Mouse (Mus musculus): Measurements from ENCODE around the gene Igf1. TPM values are rescaled to one million over a fixed set of nuclear protein-coding genes. Genes with fewer than 3 reads are reported as not detected.

Igf1 gene
- polyA plus RNA-seq (2011; ENCODE audit: insufficient read depth, insufficient read length, low replicate concordance, missing spikeins), result 9.8 and 21.7 TPM in 2 replicates

- TF ChIP-seq CTCF (IDR thresholded peaks at IDR 0.05; ENCODE audit: control insufficient read depth, insufficient read depth, low read length), result no peak
- no peak for TF ChIP-seq POLR2A (IDR thresholded peaks at IDR 0.05; ENCODE audit: borderline replicate concordance, control insufficient read depth, low read depth, low read length)
- 11% methylated on average over 5 of the region's 5 CpGs for WGBS
- H3K4me3 ChIP-seq (replicated peaks; ENCODE audit: control insufficient read depth, low read depth, low read length), result no peak within 1 kb of the TSS
- H3K4me1 ChIP-seq (ENCODE audit: control insufficient read depth, insufficient read depth, low read length), result no peaks in the 10 kb centered on the region; the same call in 1 of the 2 replicates
- H3K27ac ChIP-seq (ENCODE audit: control insufficient read depth, insufficient read depth, low read depth, low read length, poor library complexity), result no peak within 1 kb of the TSS
These were observed at the start of gene Igf1 for GRCm38 (mm10) chr10:87858013-87858806. TSS of gene Igf1 (plus strand) at chr10:87858265.

- no peaks in the 10 kb centered on the region for H3K4me1 ChIP-seq (ENCODE audit: control insufficient read depth, insufficient read depth, low read length)
- no peak overlapping the region for H3K4me3 ChIP-seq (replicated peaks; ENCODE audit: control insufficient read depth, low read depth, low read length)
- WGBS, result 61% methylated on average over 8 of the region's 8 CpGs
- TF ChIP-seq POLR2A (IDR thresholded peaks at IDR 0.05; ENCODE audit: borderline replicate concordance, control insufficient read depth, low read depth, low read length) (no peak), CTCF (IDR thresholded peaks at IDR 0.05; ENCODE audit: control insufficient read depth, insufficient read depth, low read length) (no peak)
- H3K27ac ChIP-seq (ENCODE audit: control insufficient read depth, insufficient read depth, low read depth, low read length, poor library complexity), result no peak overlapping the region
These were observed 45.6 kb upstream of the Igf1 start for GRCm38 (mm10) chr10:87812157-87813072.

- Histone ChIP-seq H3K27ac (ENCODE audit: control insufficient read depth, insufficient read depth, low read depth, low read length, poor library complexity) (no peak overlapping the region), H3K4me3 (replicated peaks; ENCODE audit: control insufficient read depth, low read depth, low read length) (no peak overlapping the region), H3K4me1 (ENCODE audit: control insufficient read depth, insufficient read depth, low read length) (no peaks in the 10 kb centered on the region)
- TF ChIP-seq POLR2A (IDR thresholded peaks at IDR 0.05; ENCODE audit: borderline replicate concordance, control insufficient read depth, low read depth, low read length) (no peak), CTCF (IDR thresholded peaks at IDR 0.05; ENCODE audit: control insufficient read depth, insufficient read depth, low read length) (no peak)
- 43% methylated on average over 3 of the region's 3 CpGs for WGBS
These were observed 44.9 kb upstream of the Igf1 start for GRCm38 (mm10) chr10:87813073-87813590.

GRCm38 (mm10) chr10:87816861-87817260 is 41.2 kb upstream of the Igf1 start:
- 78% methylated on average over 4 of the region's 4 CpGs for WGBS
- H3K4me3 ChIP-seq (replicated peaks; ENCODE audit: control insufficient read depth, low read depth, low read length), result no peak overlapping the region
- H3K4me1 ChIP-seq (ENCODE audit: control insufficient read depth, insufficient read depth, low read length), result no peaks in the 10 kb centered on the region
- no peak overlapping the region for H3K27ac ChIP-seq (ENCODE audit: control insufficient read depth, insufficient read depth, low read depth, low read length, poor library complexity)
- TF ChIP-seq CTCF (IDR thresholded peaks at IDR 0.05; ENCODE audit: control insufficient read depth, insufficient read depth, low read length) (no peak), POLR2A (IDR thresholded peaks at IDR 0.05; ENCODE audit: borderline replicate concordance, control insufficient read depth, low read depth, low read length) (no peak)

- Histone ChIP-seq H3K4me3 (replicated peaks; ENCODE audit: control insufficient read depth, low read depth, low read length) (no peak overlapping the region), H3K4me1 (ENCODE audit: control insufficient read depth, insufficient read depth, low read length) (no peaks in the 10 kb centered on the region), H3K27ac (ENCODE audit: control insufficient read depth, insufficient read depth, low read depth, low read length, poor library complexity) (no peak overlapping the region)
- no peak for TF ChIP-seq POLR2A (IDR thresholded peaks at IDR 0.05; ENCODE audit: borderline replicate concordance, control insufficient read depth, low read depth, low read length)
- 70% methylated on average over 7 of the region's 7 CpGs for WGBS
These were observed 40.3 kb upstream of the Igf1 start for GRCm38 (mm10) chr10:87817786-87818185.

- Histone ChIP-seq H3K27ac (ENCODE audit: control insufficient read depth, insufficient read depth, low read depth, low read length, poor library complexity) (no peak overlapping the region), H3K4me3 (replicated peaks; ENCODE audit: control insufficient read depth, low read depth, low read length) (no peak overlapping the region), H3K4me1 (ENCODE audit: control insufficient read depth, insufficient read depth, low read length) (no peaks in the 10 kb centered on the region)
- TF ChIP-seq POLR2A (IDR thresholded peaks at IDR 0.05; ENCODE audit: borderline replicate concordance, control insufficient read depth, low read depth, low read length) (no peak), CTCF (IDR thresholded peaks at IDR 0.05; ENCODE audit: control insufficient read depth, insufficient read depth, low read length) (no peak)
- WGBS, result 69% methylated on average over 10 of the region's 10 CpGs
These were observed 36.2 kb upstream of the Igf1 start for GRCm38 (mm10) chr10:87821906-87822305.

- no peak overlapping the region for H3K4me3 ChIP-seq (replicated peaks; ENCODE audit: control insufficient read depth, low read depth, low read length)
- 31% methylated on average over 2 of the region's 2 CpGs for WGBS
- TF ChIP-seq POLR2A (IDR thresholded peaks at IDR 0.05; ENCODE audit: borderline replicate concordance, control insufficient read depth, low read depth, low read length), result no peak
- H3K4me1 ChIP-seq (ENCODE audit: control insufficient read depth, insufficient read depth, low read length), result no peaks in the 10 kb centered on the region; the same call in 1 of the 2 replicates
- H3K27ac ChIP-seq (ENCODE audit: control insufficient read depth, insufficient read depth, low read depth, low read length, poor library complexity), result no peak overlapping the region
These were observed 28.1 kb upstream of the Igf1 start for GRCm38 (mm10) chr10:87830012-87830411.

GRCm38 (mm10) chr10:87830639-87831038 is 27.4 kb upstream of the Igf1 start:
- Histone ChIP-seq H3K4me1 (ENCODE audit: control insufficient read depth, insufficient read depth, low read length) (no peaks in the 10 kb centered on the region; the same call in 1 of the 2 replicates), H3K4me3 (replicated peaks; ENCODE audit: control insufficient read depth, low read depth, low read length) (no peak overlapping the region), H3K27ac (ENCODE audit: control insufficient read depth, insufficient read depth, low read depth, low read length, poor library complexity) (peak overlapping the region; percentile 55; the same call in 1 of the 2 replicates)
- TF ChIP-seq POLR2A (IDR thresholded peaks at IDR 0.05; ENCODE audit: borderline replicate concordance, control insufficient read depth, low read depth, low read length), result no peak
- TF ChIP-seq CTCF (IDR thresholded peaks at IDR 0.05; ENCODE audit: control insufficient read depth, insufficient read depth, low read length), result no peak
- 51% methylated on average over 2 of the region's 2 CpGs for WGBS
